Comparison of ENCODE assay signal across 27 mouse cellular contexts in genomic region chr9:24767056-24767455, GRCm38 (mm10). TPM values are rescaled to one million over a fixed set of nuclear protein-coding genes. Genes with fewer than 3 reads are reported as not detected.
DNase-seq lines count a peak whose midpoint lies in the region; ATAC-seq lines count a peak whose summit lies in the region.
"Had no signal": no experiment of that assay in that cellular context is flagged by ENCODE, and none has a peak within 500 bp of the region (broad histone marks: within the 10 kb centered on the region; RNA-seq: fewer than 3 reads in every experiment).

No protein-coding gene starts in this region.

- H3K36me3 ChIP-seq in heart, embryonic 11.5 days (ENCODE audit: control insufficient read depth, insufficient read depth, low read length) = peaks cover 11% of the 10 kb centered on the region; the same call in 1 of the 2 replicates
- peaks cover 89% of the 10 kb centered on the region for H3K36me3 ChIP-seq in heart, embryonic 14.5 days (ENCODE audit: control insufficient read depth, insufficient read depth, low read length)
- H3K36me3 ChIP-seq in heart, embryonic 16.5 days (ENCODE audit: control insufficient read depth, insufficient read depth) = peaks cover 7% of the 10 kb centered on the region; the same call in 1 of the 2 replicates
- H3K36me3 ChIP-seq: forebrain, embryonic 10.5 days; G1E; hindbrain, embryonic 12.5 days; hindbrain, embryonic 15.5 days had no signal

- peak; percentile 27 to 51 for DNase-seq in heart, adult 18-20 months
- no peak for DNase-seq in heart, postnatal 25 days (ENCODE audit: low spot score)
- DNase-seq in heart, adult 8-10 months (ENCODE audit: low spot score) = no peak
- no peak for DNase-seq in right cerebral cortex, postnatal 14 days
- DNase-seq: adrenal gland, postnatal 10 days; adrenal gland, postnatal 36 days; B cell, adult 2 months; cerebellum, adult 18-20 months; cerebellum, adult 9-10 months; cerebellum, postnatal 14 days; gastrocnemius, adult 2 months; gastrocnemius, postnatal 14 days; kidney, adult 2 months had no signal

- peak overlapping the region; percentile 70 for H3K27ac ChIP-seq in heart, embryonic 11.5 days (ENCODE audit: low read depth, low read length)
- peak overlapping the region; percentile 70 to 83 for H3K27ac ChIP-seq in heart, embryonic 14.5 days (replicated peaks in 1 of 2; ENCODE audit: control insufficient read depth in 1 of 2, insufficient read depth in 1 of 2, low read depth in 2 of 2, low read length in 2 of 2)
- H3K27ac ChIP-seq in heart, embryonic 16.5 days (ENCODE audit: low read length) = peak overlapping the region; percentile 81
- H3K27ac ChIP-seq: forebrain, embryonic 10.5 days; forebrain, embryonic 13.5 days; gastrocnemius, adult 2 months; hindbrain, embryonic 12.5 days; hindbrain, embryonic 15.5 days had no signal

- H3K4me1 ChIP-seq in heart, embryonic 11.5 days (ENCODE audit: control insufficient read depth, insufficient read depth, low read length) = peaks cover 13% of the 10 kb centered on the region
- peaks cover 2 to 34% of the 10 kb centered on the region in 2 experiments; a peak in 3 of 4 replicates for H3K4me1 ChIP-seq in heart, embryonic 14.5 days (ENCODE audit: control insufficient read depth in 2 of 2, insufficient read depth in 2 of 2, low read length in 2 of 2)
- peaks cover 8% of the 10 kb centered on the region; the same call in 1 of the 2 replicates for H3K4me1 ChIP-seq in heart, embryonic 16.5 days (ENCODE audit: control insufficient read depth, insufficient read depth, low read length)

- H3K27me3 ChIP-seq in heart, embryonic 11.5 days (ENCODE audit: control insufficient read depth, insufficient read depth, low read length) = no peaks in the 10 kb centered on the region
- no peaks in the 10 kb centered on the region for H3K27me3 ChIP-seq in heart, embryonic 14.5 days (ENCODE audit: control insufficient read depth, insufficient read depth, low read length)
- H3K27me3 ChIP-seq in heart, embryonic 16.5 days (ENCODE audit: control insufficient read depth, insufficient read depth, low read length) = peaks cover 4% of the 10 kb centered on the region; the same call in 1 of the 2 replicates
- H3K27me3 ChIP-seq: CH12.LX, Patski had no signal

- H3K4me3 ChIP-seq in heart, embryonic 11.5 days (ENCODE audit: low read depth, low read length) = peak overlapping the region; percentile 28
- peak overlapping the region; percentile 28 to 88; a peak in 3 of 4 replicates for H3K4me3 ChIP-seq in heart, embryonic 14.5 days (ENCODE audit: control insufficient read depth in 1 of 2, insufficient read depth in 1 of 2, low read depth in 1 of 2, low read length in 2 of 2)
- peak overlapping the region; percentile 41 for H3K4me3 ChIP-seq in heart, embryonic 16.5 days (ENCODE audit: low read length)
- H3K4me3 ChIP-seq: forebrain, embryonic 10.5 days; forebrain, embryonic 13.5 days; gastrocnemius, adult 2 months; hindbrain, embryonic 12.5 days; hindbrain, embryonic 15.5 days had no signal

- H3K9ac ChIP-seq in heart, embryonic 11.5 days (ENCODE audit: low read depth, low read length) = peak overlapping the region; percentile 64
- peak overlapping the region; percentile 100 for H3K9ac ChIP-seq in heart, embryonic 14.5 days (ENCODE audit: low read length)
- H3K9ac ChIP-seq in heart, embryonic 16.5 days (ENCODE audit: low read length) = peak overlapping the region; percentile 70
- H3K9ac ChIP-seq: forebrain, embryonic 13.5 days; hindbrain, embryonic 12.5 days; hindbrain, embryonic 15.5 days had no signal

- intact Hi-C loops in heart, postnatal 25 days (cut with DNase I) = loop anchor here (5.0 kb wide), 1 partner anchor 260 kb away; no protein-coding TSS in a partner anchor

- H3K4me2 ChIP-seq in heart, embryonic 11.5 days = peak overlapping the region; percentile 56
- peak overlapping the region; percentile 92 for H3K4me2 ChIP-seq in heart, embryonic 14.5 days (ENCODE audit: low read length)
- peak overlapping the region; percentile 61 for H3K4me2 ChIP-seq in heart, embryonic 16.5 days (ENCODE audit: low read depth, low read length)
- H3K4me2 ChIP-seq: forebrain, embryonic 13.5 days; hindbrain, embryonic 12.5 days; hindbrain, embryonic 15.5 days had no signal

- WGBS in heart, embryonic 11.5 days (ENCODE audit: insufficient replicate concordance) = 42% methylated on average over 3 of the region's 3 CpGs
- 44% methylated on average over 3 of the region's 3 CpGs for WGBS in heart, embryonic 14.5 days
- 39% methylated on average over 3 of the region's 3 CpGs for WGBS in heart, embryonic 16.5 days

- ATAC-seq in heart, embryonic 11.5 days (replicated peaks; ENCODE audit: insufficient number of reproducible peaks, low FRiP score, low TSS enrichment) = no peak
- ATAC-seq in heart, embryonic 14.5 days (ENCODE audit: insufficient number of reproducible peaks, insufficient read depth, low FRiP score, low read depth) = no peak
- no peak for ATAC-seq in heart, embryonic 16.5 days (replicated peaks; ENCODE audit: extremely low read depth, insufficient read depth, low FRiP score)
- ATAC-seq: forebrain, embryonic 13.5 days; forebrain, embryonic 16.5 days; intestine, postnatal 0 days; Patski had no signal

- no peaks in the 10 kb centered on the region for H3K9me3 ChIP-seq in heart, embryonic 11.5 days (replicated peaks; ENCODE audit: control insufficient read depth, low read length)
- H3K9me3 ChIP-seq in heart, embryonic 14.5 days (ENCODE audit: control insufficient read depth, low read length) = no peaks in the 10 kb centered on the region
- no peaks in the 10 kb centered on the region for H3K9me3 ChIP-seq in heart, embryonic 16.5 days (replicated peaks; ENCODE audit: control insufficient read depth, low read length)
- H3K9me3 ChIP-seq: forebrain, embryonic 10.5 days; forebrain, embryonic 13.5 days; G1E; hindbrain, embryonic 12.5 days; hindbrain, embryonic 15.5 days had no signal

RNA-seq across cellular contexts. Expression of gene Tbx20, which starts 7.0 kb away (rescaled TPM):
- 10 to 100 TPM; 81.1 to 88.2 TPM for total RNA-seq in heart, adult 18-20 months (2021)
- total RNA-seq in heart, postnatal 25 days (2021) = 10 to 100 TPM; 88.9 to 92.6 TPM
- 60.0 and 80.5 TPM in 2 replicates for polyA plus RNA-seq in heart, embryonic 11.5 days (2014; fragmentation: Nextera tagmentation; extraction: Ambion mirVana)
- 10 to 100 TPM; 80.1 to 90.6 (median 87.4) TPM for total RNA-seq in heart, adult 8-10 months (2022)
- polyA plus RNA-seq in heart, embryonic 14.5 days (2014; fragmentation: Nextera tagmentation; extraction: Ambion mirVana) = 69.0 and 80.6 TPM in 2 replicates
- polyA plus RNA-seq in heart, embryonic 16.5 days (2015; fragmentation: Nextera tagmentation; extraction: Ambion mirVana) = 67.6 and 68.9 TPM in 2 replicates
- total RNA-seq: CH12.LX; gastrocnemius, adult 2 months; gastrocnemius, postnatal 14 days; hematopoietic stem cell, adult 5-6 weeks had no signal
- polyA plus RNA-seq: forebrain, embryonic 16.5 days; G1E; intestine, postnatal 0 days; kidney, embryonic 14.5 days had no signal

Comparison
In these comparisons a context has a peak if more than half of its experiments do, and no peak if none do; other contexts are left out.
1. DNase-seq: peak in heart, adult 18-20 months (2 of 2); none in heart, postnatal 25 days (single experiment), heart, adult 8-10 months (single experiment) and right cerebral cortex, postnatal 14 days (single experiment).
2. Peak in every context shown above with its lines, with median percentiles within 50 percentile points of each other: H3K27ac ChIP-seq, H3K4me2 ChIP-seq, H3K4me3 ChIP-seq and H3K9ac ChIP-seq.